Mouse (Mus musculus) C2C12 (cell line): ENCODE data around the gene Pigh. TPM values are rescaled to one million over a fixed set of nuclear protein-coding genes. Genes with fewer than 3 reads are reported as not detected.

ENCODE experiments used
- H3K27me3 ChIP-seq: one replicate; pipeline ENCODE4 v1.6.1; 2011; ENCODE audit not compliant: control insufficient read depth, insufficient read depth, insufficient read length
- H3K36me3 ChIP-seq: one replicate; pipeline ENCODE4 v1.6.1; 2011; ENCODE audit not compliant: control insufficient read depth, insufficient read depth
- H3K4me3 ChIP-seq: one replicate; pipeline ENCODE4 v1.5.1; 2011; ENCODE audit warnings: mild to moderate bottlenecking, control low read depth; ENCODE audit not compliant: poor library complexity, insufficient read depth, severe bottlenecking
- H3K79me2 ChIP-seq: one replicate; pipeline ENCODE4 v1.6.1; 2011; ENCODE audit not compliant: control insufficient read depth, insufficient read depth
- H3K79me3 ChIP-seq: one replicate; pipeline ENCODE4 v1.6.1; 2011; ENCODE audit warnings: low read depth, control low read depth
- H3ac ChIP-seq: one replicate; pipeline ENCODE3; 2011; ENCODE audit warnings: low read depth; ENCODE audit not compliant: control insufficient read depth, insufficient read length
- CEBPB ChIP-seq: IDR thresholded peaks from one replicate; pipeline ENCODE4 v1.6.1; 2011; ENCODE audit warnings: low read depth, mild to moderate bottlenecking, control low read depth, moderate library complexity
- CTCF ChIP-seq: IDR thresholded peaks from one replicate; pipeline ENCODE4 v1.5.1; 2011; ENCODE audit not compliant: control insufficient read depth, insufficient read depth, insufficient read length
- FOSL1 ChIP-seq: IDR thresholded peaks from one replicate; pipeline ENCODE4 v1.8.0; 2011; ENCODE audit warnings: mild to moderate bottlenecking, low read length; ENCODE audit not compliant: poor library complexity, insufficient read depth, severe bottlenecking
- MAX ChIP-seq: IDR thresholded peaks from one replicate; pipeline ENCODE4 v1.6.1; 2011; ENCODE audit warnings: mild to moderate bottlenecking, control low read depth
- MYOD1 ChIP-seq: IDR thresholded peaks from one replicate; pipeline ENCODE4 v1.6.1; 2011; ENCODE audit warnings: low read depth; ENCODE audit not compliant: control insufficient read depth, insufficient read length
- MYOG ChIP-seq: IDR thresholded peaks from one replicate; pipeline ENCODE4 v1.6.1; 2011; ENCODE audit not compliant: control insufficient read depth, insufficient read length; ENCODE audit errors: extremely low read depth
- USF1 ChIP-seq: IDR thresholded peaks from one replicate; pipeline ENCODE4 v1.6.1; 2011; ENCODE audit warnings: low read depth, mild to moderate bottlenecking, control low read depth, moderate library complexity
- polyA plus RNA-seq: library from polyadenylated mRNA; unstranded; fragments of >200 nt; fragmentation: generic; extraction: Trizol; gene quantifications from one replicate; pipeline ENCODE4 v1.2.1, GENCODE M21; 2012; ENCODE audit warnings: missing spikeins

The Pigh gene
- polyA plus RNA-seq, 1 experiment = 2.7 TPM

DNA sequence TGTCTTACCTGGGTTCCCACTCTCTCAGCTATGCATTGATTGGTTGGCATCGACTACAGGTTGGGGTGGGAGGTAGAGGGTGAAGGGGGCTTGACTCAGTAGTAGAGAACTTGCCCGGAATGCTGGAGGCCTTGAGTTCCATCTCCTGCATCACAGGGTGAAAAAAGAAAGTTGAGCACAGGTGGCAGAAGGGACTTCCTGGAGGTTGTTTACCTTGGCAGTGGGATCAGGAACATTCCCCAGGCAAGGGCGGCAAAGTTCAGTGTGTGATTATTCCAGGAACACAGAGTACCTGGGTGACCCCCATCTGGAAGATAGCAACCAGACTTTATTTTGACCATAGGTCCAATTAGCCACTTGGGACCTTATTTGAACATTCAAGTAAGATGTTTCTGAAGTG is 14.3 kb upstream of the Pigh start:
- Histone ChIP-seq H3K36me3 (no peaks in the 10 kb centered on the region), H3K27me3 (no peaks in the 10 kb centered on the region), H3ac (no peak overlapping the region), H3K79me2 (no peaks in the 10 kb centered on the region), H3K4me3 (no peak overlapping the region), H3K79me3 (no peaks in the 10 kb centered on the region)
- no peak for TF ChIP-seq MAX
- no peak for TF ChIP-seq USF1
- no peak for TF ChIP-seq CTCF
- TF ChIP-seq CEBPB = no peak
- no peak for TF ChIP-seq FOSL1
- TF ChIP-seq MYOG = no peak
- no peak for TF ChIP-seq MYOD1

DNA sequence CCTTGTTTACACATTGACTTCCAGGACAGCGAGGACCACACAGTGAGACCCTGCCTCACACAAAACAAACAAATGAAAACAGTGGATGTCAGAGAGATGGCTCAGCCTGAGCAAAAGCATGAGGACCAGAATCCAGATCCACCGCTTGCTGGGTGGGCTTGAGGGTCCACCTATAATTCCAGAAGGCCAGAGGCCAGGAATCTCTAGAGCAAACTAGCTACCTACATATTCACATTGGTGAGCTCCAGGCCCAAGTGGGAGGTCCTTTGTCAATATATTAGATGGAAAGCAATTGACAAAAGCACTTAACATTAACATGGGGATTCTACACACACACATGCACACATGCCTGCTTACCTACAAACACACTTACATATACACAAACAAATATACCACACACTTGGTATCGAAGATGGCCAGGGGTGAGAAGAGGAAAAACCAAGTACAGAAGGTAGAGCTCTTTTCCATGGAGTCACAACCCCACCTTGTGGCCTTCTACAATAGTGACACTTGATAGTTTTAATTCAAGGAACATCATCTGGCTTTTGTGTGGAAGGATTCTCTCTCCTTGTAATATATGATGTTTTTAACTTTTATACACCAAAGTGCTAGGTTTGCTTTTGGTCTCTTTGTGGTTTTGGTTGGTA is 7.8 kb upstream of the Pigh start:
- no peaks in the 10 kb centered on the region for H3K79me3 ChIP-seq
- TF ChIP-seq CTCF (peak; percentile 25), MYOG (no peak)

DNA sequence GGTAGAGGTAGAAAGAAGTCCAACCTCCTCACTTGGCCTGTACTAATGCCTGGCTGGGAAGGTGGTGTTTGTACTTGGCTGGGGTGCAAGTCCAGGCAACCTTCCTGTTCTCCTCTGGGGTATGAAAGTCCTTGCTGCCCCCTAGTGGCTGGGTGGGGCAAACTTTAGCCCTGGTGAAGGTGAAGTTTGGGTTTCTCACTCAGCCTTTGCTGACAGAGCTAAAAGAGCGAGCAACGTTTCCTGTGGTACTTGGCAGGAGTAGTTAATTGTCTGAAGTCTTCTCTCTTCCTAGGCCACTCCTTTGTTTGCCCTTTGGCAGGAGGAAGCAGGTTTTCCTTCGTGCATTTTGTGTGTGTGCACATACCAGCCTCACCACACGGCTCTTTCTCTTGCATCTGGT is 3.1 kb upstream of the Pigh start:
- no peaks in the 10 kb centered on the region for H3K36me3 ChIP-seq
- H3K79me2 ChIP-seq = no peaks in the 10 kb centered on the region
- no peak overlapping the region for H3ac ChIP-seq
- no peak overlapping the region for H3K4me3 ChIP-seq
- TF ChIP-seq FOSL1 = no peak
- TF ChIP-seq CTCF = peak; percentile 70
- no peaks in the 10 kb centered on the region for H3K27me3 ChIP-seq
- H3K79me3 ChIP-seq = no peaks in the 10 kb centered on the region

More for the DNA sequence above, 7.8 kb upstream of the Pigh start:
- Histone ChIP-seq H3K27me3 (no peaks in the 10 kb centered on the region), H3K36me3 (no peaks in the 10 kb centered on the region), H3K79me2 (no peaks in the 10 kb centered on the region), H3ac (no peak overlapping the region), H3K4me3 (no peak overlapping the region)

DNA sequence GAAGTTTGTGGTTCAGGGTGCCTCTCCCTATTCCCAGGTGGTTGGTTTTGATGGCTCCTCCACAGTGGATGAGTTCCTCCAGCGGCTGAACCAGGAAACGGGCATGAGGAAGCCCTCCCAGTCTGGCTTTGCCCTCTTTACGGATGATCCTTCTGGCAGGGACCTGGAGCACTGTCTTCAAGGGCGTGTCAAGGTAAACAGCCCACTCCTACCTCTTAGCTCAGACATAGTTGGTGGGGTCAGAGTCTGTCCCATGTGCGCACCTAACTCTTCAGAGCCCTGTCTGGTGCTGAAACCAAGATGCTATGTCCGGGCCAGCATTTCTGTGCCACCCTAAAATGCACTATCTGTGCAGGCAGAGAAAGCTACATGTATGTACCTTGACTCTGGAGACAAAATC is 16.1 kb downstream of the Pigh start:
- Histone ChIP-seq H3K4me3 (no peak overlapping the region), H3K79me2 (no peaks in the 10 kb centered on the region), H3ac (no peak overlapping the region), H3K79me3 (no peaks in the 10 kb centered on the region), H3K27me3 (no peaks in the 10 kb centered on the region), H3K36me3 (peaks cover 5% of the 10 kb centered on the region)
- TF ChIP-seq MYOG (no peak), CEBPB (no peak), MAX (no peak), CTCF (no peak), USF1 (no peak), MYOD1 (no peak)

DNA sequence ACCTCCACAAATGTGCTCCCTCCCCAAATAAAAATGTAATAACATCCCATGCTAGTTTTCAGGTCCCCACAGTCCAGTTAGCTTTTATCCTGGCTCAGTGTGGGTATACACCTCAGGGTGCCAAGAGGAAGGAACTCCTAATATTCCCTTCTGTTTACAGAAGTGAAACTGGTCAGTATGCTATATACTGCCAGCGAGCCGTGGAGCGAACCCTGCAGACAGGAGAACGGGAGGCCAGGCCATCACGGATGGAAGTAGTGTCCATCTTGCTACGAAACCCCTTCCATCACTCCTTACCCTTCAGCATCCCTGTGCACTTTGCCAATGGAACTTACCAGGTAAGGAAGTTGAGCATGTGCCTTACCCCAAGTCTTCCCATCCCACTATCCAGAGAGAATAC is 16.9 kb downstream of the Pigh start:
- H3K36me3 ChIP-seq = peaks cover 5% of the 10 kb centered on the region

DNA sequence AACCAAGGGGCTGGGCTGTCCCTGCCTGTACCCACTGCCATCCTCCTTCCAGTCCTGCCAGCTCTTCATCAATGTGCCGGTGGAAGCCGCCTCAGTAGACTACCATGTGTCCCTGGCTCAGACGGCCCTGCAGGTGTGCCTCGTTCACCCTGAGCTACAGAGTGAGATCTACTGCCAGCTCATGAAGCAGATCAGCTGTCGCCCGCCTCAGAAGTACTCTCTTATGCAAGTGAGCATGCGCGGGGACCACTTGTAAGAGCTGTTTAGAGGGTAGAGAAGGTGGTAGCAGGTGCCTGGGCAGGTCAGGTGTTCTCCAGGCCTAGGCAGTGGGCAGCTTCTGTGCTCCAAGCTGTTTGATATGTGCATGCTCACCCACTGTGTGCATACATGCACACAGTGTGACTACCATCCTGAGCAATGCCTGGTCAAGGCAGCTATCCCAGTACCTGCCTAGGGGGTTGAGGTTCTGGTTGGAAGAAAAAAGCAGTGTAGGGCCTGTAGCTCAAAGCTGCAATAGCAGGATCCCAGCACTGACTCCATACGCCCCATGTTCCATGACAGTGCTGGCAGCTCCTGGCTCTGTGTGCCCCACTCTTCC is 18.6 kb downstream of the Pigh start:
- H3K79me3 ChIP-seq = no peaks in the 10 kb centered on the region
- no peak overlapping the region for H3K4me3 ChIP-seq
- no peaks in the 10 kb centered on the region for H3K27me3 ChIP-seq
- peaks cover 5% of the 10 kb centered on the region for H3K36me3 ChIP-seq
- no peak overlapping the region for H3ac ChIP-seq
- no peaks in the 10 kb centered on the region for H3K79me2 ChIP-seq
- no peak for TF ChIP-seq CTCF
- no peak for TF ChIP-seq MYOG
- no peak for TF ChIP-seq CEBPB
- TF ChIP-seq MAX = no peak
- no peak for TF ChIP-seq MYOD1
- TF ChIP-seq FOSL1 = no peak
- no peak for TF ChIP-seq USF1

More for the DNA sequence above, 16.9 kb downstream of the Pigh start:
- no peaks in the 10 kb centered on the region for H3K79me2 ChIP-seq
- no peaks in the 10 kb centered on the region for H3K27me3 ChIP-seq
- H3ac ChIP-seq = no peak overlapping the region
- H3K79me3 ChIP-seq = no peaks in the 10 kb centered on the region
- TF ChIP-seq MAX = no peak
- no peak for TF ChIP-seq USF1
- TF ChIP-seq MYOG = no peak
- TF ChIP-seq MYOD1 = no peak
- no peak for TF ChIP-seq CEBPB
- no peak for TF ChIP-seq FOSL1
- TF ChIP-seq CTCF = no peak
- no peak overlapping the region for H3K4me3 ChIP-seq
